Mouse (Mus musculus) myocyte (in vitro differentiated cells): ENCODE results near the gene Rhd. TPM values are rescaled to one million over a fixed set of nuclear protein-coding genes. Genes with fewer than 3 reads are reported as not detected.
"Not testable (repeated sequence)": the region's sequence is repeated elsewhere in the genome, so short reads cannot be mapped to it uniquely, and the experiment has no call there.

ENCODE experiments used
- H3K27me3 ChIP-seq: one replicate; pipeline ENCODE4 v1.6.1; 2011; ENCODE audit not compliant: control insufficient read depth, insufficient read depth, insufficient read length
- H3K36me3 ChIP-seq: one replicate; pipeline ENCODE4 v1.6.1; 2011; ENCODE audit not compliant: control insufficient read depth, insufficient read depth
- H3K4me2 ChIP-seq: one replicate; pipeline ENCODE4 v1.6.1; 2011; ENCODE audit warnings: low read depth, control low read depth
- H3K4me3 ChIP-seq: one replicate; pipeline ENCODE4 v1.5.1; 2011; ENCODE audit warnings: mild to moderate bottlenecking, control low read depth, moderate library complexity
- H3K79me2 ChIP-seq: one replicate; pipeline ENCODE4 v1.6.1; 2011; ENCODE audit not compliant: control insufficient read depth, insufficient read depth
- H3ac ChIP-seq: one replicate; pipeline ENCODE4 v1.6.1; 2011; ENCODE audit not compliant: control insufficient read depth, insufficient read length
- CEBPB ChIP-seq: IDR thresholded peaks from 2 replicates; pipeline ENCODE4 v1.6.1; 2011; ENCODE audit warnings: mild to moderate bottlenecking, moderate library complexity; ENCODE audit not compliant: poor library complexity, insufficient read depth, severe bottlenecking
- E2F4 ChIP-seq: IDR thresholded peaks from one replicate; pipeline ENCODE4 v1.6.1; 2011; ENCODE audit warnings: mild to moderate bottlenecking, control low read depth, moderate library complexity; ENCODE audit not compliant: insufficient read depth
- MAX ChIP-seq: IDR thresholded peaks from one replicate; pipeline ENCODE4 v1.6.1; 2011; ENCODE audit warnings: low read depth, mild to moderate bottlenecking, control low read depth
- MYOD1 ChIP-seq, 3 experiments: IDR thresholded peaks; one replicate each; pipeline ENCODE4 v1.6.1; 2011; ENCODE audit warnings: control low read depth in 2 of 3, low read depth in 2 of 3, mild to moderate bottlenecking in 2 of 3, moderate library complexity in 1 of 3; ENCODE audit not compliant: insufficient read length in 2 of 3, control insufficient read depth in 1 of 3
- MYOG ChIP-seq, 3 experiments: IDR thresholded peaks; one replicate each; pipeline ENCODE4 v1.6.1; 2011; ENCODE audit warnings: control low read depth in 2 of 3, low read depth in 2 of 3, mild to moderate bottlenecking in 2 of 3; ENCODE audit not compliant: insufficient read length in 2 of 3, control insufficient read depth in 1 of 3, insufficient read depth in 1 of 3
- POLR2A ChIP-seq: IDR thresholded peaks from one replicate; pipeline ENCODE4 v1.6.1; 2011; ENCODE audit warnings: low read depth, mild to moderate bottlenecking, control low read depth, moderate library complexity; ENCODE audit not compliant: insufficient read length
- POLR2AphosphoS2 ChIP-seq: IDR thresholded peaks from one replicate; pipeline ENCODE4 v1.6.1; 2011; ENCODE audit warnings: low read depth, control low read depth; ENCODE audit not compliant: insufficient read length
- REST ChIP-seq: IDR thresholded peaks from one replicate; pipeline ENCODE4 v1.6.1; 2011; ENCODE audit warnings: mild to moderate bottlenecking, control low read depth, moderate library complexity; ENCODE audit not compliant: insufficient read depth, insufficient read length
- SRF ChIP-seq: IDR thresholded peaks from one replicate; pipeline ENCODE4 v1.6.1; 2011; ENCODE audit warnings: low read depth; ENCODE audit not compliant: control insufficient read depth, insufficient read length
- TCF12 ChIP-seq: IDR thresholded peaks from one replicate; pipeline ENCODE4 v1.6.1; 2011; ENCODE audit warnings: mild to moderate bottlenecking, control low read depth; ENCODE audit not compliant: poor library complexity, insufficient read depth, severe bottlenecking
- TCF3 ChIP-seq: IDR thresholded peaks from one replicate; pipeline ENCODE4 v1.6.1; 2011; ENCODE audit warnings: low read depth, control low read depth; ENCODE audit not compliant: insufficient read length
- USF1 ChIP-seq: IDR thresholded peaks from one replicate; pipeline ENCODE4 v1.6.1; 2011; ENCODE audit warnings: low read depth, mild to moderate bottlenecking, control low read depth, moderate library complexity
- polyA plus RNA-seq: library from polyadenylated mRNA; unstranded; fragments of >200 nt; fragmentation: generic; extraction: Trizol; gene quantifications from one replicate; pipeline ENCODE4 v1.2.1, GENCODE M21; 2012; ENCODE audit warnings: missing spikeins

Gene Rhd
- 0.98 TPM for polyA plus RNA-seq

DNA sequence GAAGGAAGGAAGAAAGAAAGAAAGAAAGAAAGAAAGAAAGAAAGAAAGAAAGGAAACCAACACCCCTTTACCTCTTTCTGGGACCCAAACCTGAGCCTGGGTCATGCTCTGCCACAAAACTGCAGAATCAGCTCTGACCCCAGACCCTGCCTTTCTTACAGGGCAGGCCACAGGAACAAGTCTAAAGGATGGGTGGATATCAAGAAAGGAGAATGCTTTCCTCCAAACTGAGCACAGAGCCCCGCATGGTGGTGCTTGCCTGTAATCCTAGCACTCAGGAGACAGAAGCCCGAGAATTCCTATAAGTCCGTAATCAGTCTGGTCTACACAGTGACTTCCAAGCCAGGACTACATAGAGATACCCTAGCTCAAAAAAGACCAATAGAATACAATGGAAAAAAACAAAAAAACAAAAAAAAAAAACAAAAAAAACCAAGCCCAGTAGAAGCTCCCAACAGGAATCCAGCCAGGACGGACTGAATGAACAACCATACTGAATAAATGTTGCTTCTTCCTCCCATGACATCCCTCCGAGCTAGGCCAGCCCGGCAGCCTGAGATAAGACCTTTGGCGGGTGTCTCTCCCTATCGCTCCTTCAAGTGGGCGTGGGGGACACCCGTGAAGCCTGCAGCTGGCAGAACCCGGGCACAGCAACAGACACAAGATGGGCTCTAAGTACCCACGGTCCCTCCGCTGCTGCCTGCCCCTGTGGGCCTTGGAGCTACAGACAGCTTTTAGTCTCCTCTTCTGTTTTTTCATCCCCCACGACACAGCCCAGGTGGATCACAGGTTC lies at the start of gene Rhd:
Gene Rhd (plus strand): TSS at position 600 of the 793 bp plus-strand sequence.
- H3K27me3 ChIP-seq = peaks cover 20% of the 10 kb centered on the region
- TF ChIP-seq MAX (no peak), MYOG (IDR thresholded peaks at IDR 0.05; ENCODE audit: control insufficient read depth in 1 of 3, insufficient read depth in 1 of 3, insufficient read length in 2 of 3, low read depth in 2 of 3) (no peak), USF1 (no peak), REST (no peak), TCF12 (no peak), POLR2A (no peak), CEBPB (no peak), POLR2AphosphoS2 (no peak), MYOD1 (IDR thresholded peaks at IDR 0.05; ENCODE audit: control insufficient read depth in 1 of 3, insufficient read length in 2 of 3, low read depth in 2 of 3) (no peak), TCF3 (no peak), E2F4 (no peak), SRF (no peak)
- H3K4me2 ChIP-seq = no peak within 1 kb of the TSS
- no peaks in the 10 kb centered on the region for H3K36me3 ChIP-seq
- no peak within 1 kb of the TSS for H3K4me3 ChIP-seq
- no peaks in the 10 kb centered on the region for H3K79me2 ChIP-seq
- H3ac ChIP-seq = no peak within 1 kb of the TSS

- Histone ChIP-seq H3K4me3 (no peak overlapping the region), H3ac (no peak overlapping the region), H3K27me3 (no peaks in the 10 kb centered on the region), H3K4me2 (no peak overlapping the region), H3K36me3 (peaks cover 1% of the 10 kb centered on the region), H3K79me2 (no peaks in the 10 kb centered on the region)
- TF ChIP-seq POLR2AphosphoS2 = no peak
- no peak for TF ChIP-seq REST
- no peak for TF ChIP-seq TCF3
- TF ChIP-seq MAX = no peak
- TF ChIP-seq MYOG (IDR thresholded peaks at IDR 0.05; ENCODE audit: control insufficient read depth in 1 of 3, insufficient read depth in 1 of 3, insufficient read length in 2 of 3, low read depth in 2 of 3) = no peak
- no peak for TF ChIP-seq CEBPB
- TF ChIP-seq TCF12 = no peak
- TF ChIP-seq MYOD1 (IDR thresholded peaks at IDR 0.05; ENCODE audit: control insufficient read depth in 1 of 3, insufficient read length in 2 of 3, low read depth in 2 of 3) = no peak
- no peak for TF ChIP-seq POLR2A
- TF ChIP-seq E2F4 = no peak
- no peak for TF ChIP-seq SRF
- no peak for TF ChIP-seq USF1
These were observed 46.6 kb upstream of the Rhd start for GRCm38 (mm10) chr4:134817706-134818105.

GRCm38 (mm10) chr4:134821061-134821460 lies 43.3 kb upstream of the Rhd start:
- no peak for TF ChIP-seq REST
- no peak for TF ChIP-seq TCF12
- TF ChIP-seq POLR2AphosphoS2 = no peak
- no peak for TF ChIP-seq MYOD1 (IDR thresholded peaks at IDR 0.05; ENCODE audit: control insufficient read depth in 1 of 3, insufficient read length in 2 of 3, low read depth in 2 of 3)
- TF ChIP-seq POLR2A = no peak
- TF ChIP-seq E2F4 = no peak
- no peak for TF ChIP-seq TCF3
- no peak for TF ChIP-seq MAX
- no peak for TF ChIP-seq USF1
- no peak for TF ChIP-seq SRF
- TF ChIP-seq MYOG (IDR thresholded peaks at IDR 0.05; ENCODE audit: control insufficient read depth in 1 of 3, insufficient read depth in 1 of 3, insufficient read length in 2 of 3, low read depth in 2 of 3) = no peak
- TF ChIP-seq CEBPB = no peak
- H3K79me2 ChIP-seq = no peaks in the 10 kb centered on the region
- no peak overlapping the region for H3ac ChIP-seq

GRCm38 (mm10) chr4:134823560-134823959 lies 40.8 kb upstream of the Rhd start:
- no peaks in the 10 kb centered on the region for H3K79me2 ChIP-seq
- H3K27me3 ChIP-seq = no peaks in the 10 kb centered on the region
- no peak overlapping the region for H3K4me3 ChIP-seq
- no peak overlapping the region for H3ac ChIP-seq
- TF ChIP-seq REST (no peak), E2F4 (no peak), CEBPB (no peak), SRF (no peak), POLR2AphosphoS2 (no peak), USF1 (no peak), TCF3 (no peak), TCF12 (no peak), POLR2A (no peak), MYOD1 (IDR thresholded peaks at IDR 0.05; ENCODE audit: control insufficient read depth in 1 of 3, insufficient read length in 2 of 3, low read depth in 2 of 3) (no peak)
- no peak overlapping the region for H3K4me2 ChIP-seq
- H3K36me3 ChIP-seq = peaks cover 8% of the 10 kb centered on the region

More at GRCm38 (mm10) chr4:134821061-134821460, 43.3 kb upstream of the Rhd start:
- H3K4me3 ChIP-seq = no peak overlapping the region
- H3K27me3 ChIP-seq = no peaks in the 10 kb centered on the region
- H3K36me3 ChIP-seq = no peaks in the 10 kb centered on the region
- H3K4me2 ChIP-seq = no peak overlapping the region

- peaks cover 15% of the 10 kb centered on the region for H3K36me3 ChIP-seq
- not testable (repeated sequence) for H3ac ChIP-seq, H3K4me3 ChIP-seq, H3K27me3 ChIP-seq, H3K79me2 ChIP-seq, H3K4me2 ChIP-seq
These were observed 38.5 kb upstream of the Rhd start for GRCm38 (mm10) chr4:134825864-134826263.
